Mouse (Mus musculus) neural tube, embryonic 11.5 days (tissue): ENCODE data around the gene Ankrd12. TPM values are rescaled to one million over a fixed set of nuclear protein-coding genes. Genes with fewer than 3 reads are reported as not detected.

Experiments used
- ATAC-seq: fragments of 200-750 bp; cut with Nextera tagmentation; 2 replicates; pipeline ENCODE4 v1.8.0; 2017; ENCODE audit warnings: moderate number of reproducible peaks, mild to moderate bottlenecking, moderate TSS enrichment, moderate library complexity; ENCODE audit not compliant: insufficient read depth, low FRiP score, low TSS enrichment
- DNase-seq: peaks from one replicate; pipeline ENCODE4 v3.0.0-alpha.2; 2015; ENCODE audit warnings: low spot score
- H3K27ac ChIP-seq: fragments of 300-500 bp; sonication (generic); 2 replicates; pipeline ENCODE4 v1.5.1; 2014; ENCODE audit warnings: low read depth, mild to moderate bottlenecking, low read length
- H3K27me3 ChIP-seq: fragments of 300-500 bp; sonication (generic); 2 replicates; pipeline ENCODE4 v1.6.1; 2014; ENCODE audit warnings: mild to moderate bottlenecking, low read length, mixed read lengths; ENCODE audit not compliant: control insufficient read depth, insufficient read depth
- H3K36me3 ChIP-seq: fragments of 300-500 bp; sonication (generic); 2 replicates; pipeline ENCODE4 v1.6.1; 2014; ENCODE audit warnings: mild to moderate bottlenecking, low read length, moderate library complexity, mixed read lengths; ENCODE audit not compliant: control insufficient read depth, insufficient read depth
- H3K4me1 ChIP-seq: fragments of 300-500 bp; sonication (generic); 2 replicates; pipeline ENCODE4 v1.6.1; 2014; ENCODE audit warnings: low read length, mixed read lengths; ENCODE audit not compliant: control insufficient read depth, insufficient read depth
- H3K4me2 ChIP-seq: fragments of 300-500 bp; sonication (generic); 2 replicates; pipeline ENCODE4 v1.6.1; 2014; ENCODE audit warnings: low read depth, mild to moderate bottlenecking, moderate library complexity
- H3K4me3 ChIP-seq: fragments of 300-500 bp; sonication (generic); 2 replicates; pipeline ENCODE4 v1.5.1; 2014; ENCODE audit warnings: low read depth, low read length
- H3K9ac ChIP-seq: fragments of 300-500 bp; sonication (generic); 2 replicates; pipeline ENCODE4 v1.6.1; 2014; ENCODE audit warnings: mild to moderate bottlenecking, low read length
- H3K9me3 ChIP-seq: fragments of 300-500 bp; sonication (generic); 2 replicates; pipeline ENCODE4 v1.6.1; 2016; ENCODE audit warnings: low read length; ENCODE audit not compliant: control insufficient read depth
- WGBS: fragments of 180-500 bp; shearing (Covaris S2); extraction: QIAGEN DNeasy Blood & Tissue Kit; methylation state at CpG from one replicate; pipeline ENCODE4 v1.1.7; 2014; 5-methylcytosine and 5-hydroxymethylcytosine counted together
- polyA plus RNA-seq: library from polyadenylated mRNA; unstranded; fragments of >200 nt; fragmentation: Nextera tagmentation; extraction: Ambion mirVana; gene quantifications from 2 replicates; pipeline ENCODE4 v1.2.1, GENCODE M21; 2014

Ankrd12 gene
- polyA plus RNA-seq, 1 experiment from 2014 or later, result 33.2 TPM

- DNase-seq (no peak), ATAC-seq (no peak)
- no peaks in the 10 kb centered on the region for H3K9me3 ChIP-seq
- no peak overlapping the region for H3K4me3 ChIP-seq
- no peaks in the 10 kb centered on the region for H3K27me3 ChIP-seq
- WGBS, result 73% methylated on average over 14 of the region's 14 CpGs
- 0 out of 2 replicates have a peak, but pooled peaks cover 2% of the 10 kb centered on the region for H3K4me1 ChIP-seq
- H3K4me2 ChIP-seq, result no peak overlapping the region
- no peak overlapping the region for H3K9ac ChIP-seq
- H3K27ac ChIP-seq, result no peak overlapping the region
- 0 out of 2 replicates have a peak, but pooled peaks cover 4% of the 10 kb centered on the region for H3K36me3 ChIP-seq
These were observed 137.3 kb downstream of the Ankrd12 start for GRCm38 (mm10) chr17:65939461-65940192.

- H3K9me3 ChIP-seq, result no peaks in the 10 kb centered on the region
- ATAC-seq, result no peak
- 92% methylated on average over 9 of the region's 9 CpGs for WGBS
- H3K27me3 ChIP-seq, result no peaks in the 10 kb centered on the region
- no peak overlapping the region for H3K4me2 ChIP-seq
- H3K36me3 ChIP-seq, result peaks cover 7% of the 10 kb centered on the region; the same call in 1 of the 2 replicates
- no peak overlapping the region for H3K4me3 ChIP-seq
- no peak for DNase-seq
- H3K4me1 ChIP-seq, result 0 out of 2 replicates have a peak, but pooled peaks cover 2% of the 10 kb centered on the region
- no peak overlapping the region for H3K9ac ChIP-seq
- H3K27ac ChIP-seq, result no peak overlapping the region
These were observed 139.2 kb downstream of the Ankrd12 start for GRCm38 (mm10) chr17:65937671-65938070.

- Histone ChIP-seq H3K4me3 (no peak overlapping the region), H3K27me3 (no peaks in the 10 kb centered on the region), H3K9me3 (no peaks in the 10 kb centered on the region), H3K9ac (no peak overlapping the region), H3K27ac (no peak overlapping the region), H3K4me2 (no peak overlapping the region), H3K36me3 (peaks cover 7% of the 10 kb centered on the region; the same call in 1 of the 2 replicates), H3K4me1 (0 out of 2 replicates have a peak, but pooled peaks cover 3% of the 10 kb centered on the region)
- ATAC-seq, result no peak
- DNase-seq, result no peak
- 96% methylated on average over 2 of the region's 2 CpGs for WGBS
These were observed 143.1 kb downstream of the Ankrd12 start for GRCm38 (mm10) chr17:65933741-65934140.

- H3K9ac ChIP-seq, result no peak overlapping the region
- H3K4me2 ChIP-seq, result no peak overlapping the region
- WGBS, result 66% methylated on average over 6 of the region's 6 CpGs
- H3K4me3 ChIP-seq, result no peak overlapping the region
- peaks cover 9% of the 10 kb centered on the region for H3K36me3 ChIP-seq
- H3K27me3 ChIP-seq, result no peaks in the 10 kb centered on the region
- ATAC-seq (no peak), DNase-seq (peak; percentile 37)
- H3K4me1 ChIP-seq, result 0 out of 2 replicates have a peak, but pooled peaks cover 3% of the 10 kb centered on the region
- H3K9me3 ChIP-seq, result no peaks in the 10 kb centered on the region
- no peak overlapping the region for H3K27ac ChIP-seq
These were observed 145.4 kb downstream of the Ankrd12 start for GRCm38 (mm10) chr17:65931525-65931924.

- H3K9ac ChIP-seq, result no peak overlapping the region
- no peak overlapping the region for H3K4me3 ChIP-seq
- no peak overlapping the region for H3K27ac ChIP-seq
- no peaks in the 10 kb centered on the region for H3K27me3 ChIP-seq
- no peak overlapping the region for H3K4me2 ChIP-seq
- DNase-seq (no peak), ATAC-seq (no peak)
- H3K9me3 ChIP-seq, result no peaks in the 10 kb centered on the region
- H3K36me3 ChIP-seq, result peaks cover 13% of the 10 kb centered on the region
- 0 out of 2 replicates have a peak, but pooled peaks cover 3% of the 10 kb centered on the region for H3K4me1 ChIP-seq
- 94% methylated on average over 6 of the region's 6 CpGs for WGBS
These were observed 145.9 kb downstream of the Ankrd12 start for GRCm38 (mm10) chr17:65930960-65931359.

GRCm38 (mm10) chr17:65930158-65930826 lies 146.6 kb downstream of the Ankrd12 start:
- no peak overlapping the region for H3K4me2 ChIP-seq
- WGBS, result 86% methylated on average over 7 of the region's 7 CpGs
- no peak overlapping the region for H3K9ac ChIP-seq
- no peak overlapping the region for H3K27ac ChIP-seq
- no peaks in the 10 kb centered on the region for H3K9me3 ChIP-seq
- H3K4me3 ChIP-seq, result no peak overlapping the region
- 0 out of 2 replicates have a peak, but pooled peaks cover 3% of the 10 kb centered on the region for H3K4me1 ChIP-seq
- ATAC-seq (no peak), DNase-seq (no peak)
- H3K36me3 ChIP-seq, result peaks cover 13% of the 10 kb centered on the region
- H3K27me3 ChIP-seq, result no peaks in the 10 kb centered on the region

GRCm38 (mm10) chr17:65929319-65929978 lies 147.4 kb downstream of the Ankrd12 start:
- no peaks in the 10 kb centered on the region for H3K27me3 ChIP-seq
- H3K4me3 ChIP-seq, result no peak overlapping the region
- ATAC-seq, result no peak
- WGBS, result 90% methylated on average over 22 of the region's 22 CpGs
- H3K9me3 ChIP-seq, result no peaks in the 10 kb centered on the region
- H3K27ac ChIP-seq, result no peak overlapping the region
- H3K4me2 ChIP-seq, result no peak overlapping the region
- peaks cover 15% of the 10 kb centered on the region for H3K36me3 ChIP-seq
- no peak for DNase-seq
- no peak overlapping the region for H3K9ac ChIP-seq
- 0 out of 2 replicates have a peak, but pooled peaks cover 3% of the 10 kb centered on the region for H3K4me1 ChIP-seq

- no peaks in the 10 kb centered on the region for H3K27me3 ChIP-seq
- ATAC-seq (no peak), DNase-seq (no peak)
- no peak overlapping the region for H3K4me3 ChIP-seq
- peaks cover 15% of the 10 kb centered on the region for H3K36me3 ChIP-seq
- no peak overlapping the region for H3K9ac ChIP-seq
- 0 out of 2 replicates have a peak, but pooled peaks cover 3% of the 10 kb centered on the region for H3K4me1 ChIP-seq
- no peak overlapping the region for H3K4me2 ChIP-seq
- WGBS, result 84% methylated on average over 4 of the region's 4 CpGs
- H3K27ac ChIP-seq, result no peak overlapping the region
- H3K9me3 ChIP-seq, result no peaks in the 10 kb centered on the region
These were observed 149.8 kb downstream of the Ankrd12 start for GRCm38 (mm10) chr17:65927077-65927476.
